Mouse (Mus musculus): Measurements from ENCODE around the gene Jag2.
A peak's percentile ranks its signal among the peaks of the same experiment; 100 is the strongest.

Jag2 gene

DNA sequence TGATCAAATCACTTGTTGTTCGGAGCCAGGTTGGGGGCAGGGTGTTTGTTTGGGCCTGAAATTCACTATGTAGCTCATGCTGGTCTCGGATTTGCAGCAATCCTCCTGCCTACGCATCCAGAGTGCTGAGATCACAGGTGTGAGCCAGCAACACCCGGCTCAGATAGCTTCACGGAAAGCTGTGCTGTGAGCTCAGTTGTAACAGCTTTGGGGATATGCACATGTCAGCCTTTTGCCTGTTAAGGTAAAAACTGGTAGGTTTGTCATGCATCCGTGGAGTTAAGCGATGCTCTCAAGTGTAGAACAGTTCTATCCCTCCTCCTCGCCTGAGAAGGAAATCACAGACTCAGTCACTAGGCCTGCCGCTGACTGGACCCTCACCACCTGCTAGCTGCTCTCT lies 28.9 kb downstream of the Jag2 start:
- DNase-seq (ENCODE audit: low spot score): no peak

DNA sequence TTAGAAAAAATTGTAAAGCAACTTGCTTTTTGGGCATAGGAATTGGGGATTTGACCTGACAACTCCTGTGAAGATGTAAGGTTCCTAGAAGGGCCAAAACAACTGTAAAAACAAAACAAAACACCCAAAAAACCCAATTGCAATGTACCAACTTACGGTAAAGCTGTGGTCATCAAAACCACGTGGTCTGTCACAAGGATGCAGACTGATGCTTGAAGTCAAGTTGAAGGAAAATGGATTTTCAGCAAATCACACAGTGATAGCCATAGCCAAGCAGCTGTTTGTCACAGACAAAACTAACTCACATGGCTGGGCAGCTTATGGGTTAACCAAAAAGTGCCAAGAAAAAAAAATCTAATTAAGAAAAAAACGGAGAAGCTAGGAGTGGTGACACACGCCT lies 30.6 kb downstream of the Jag2 start:
- DNase-seq (ENCODE audit: low spot score): no peak

DNA sequence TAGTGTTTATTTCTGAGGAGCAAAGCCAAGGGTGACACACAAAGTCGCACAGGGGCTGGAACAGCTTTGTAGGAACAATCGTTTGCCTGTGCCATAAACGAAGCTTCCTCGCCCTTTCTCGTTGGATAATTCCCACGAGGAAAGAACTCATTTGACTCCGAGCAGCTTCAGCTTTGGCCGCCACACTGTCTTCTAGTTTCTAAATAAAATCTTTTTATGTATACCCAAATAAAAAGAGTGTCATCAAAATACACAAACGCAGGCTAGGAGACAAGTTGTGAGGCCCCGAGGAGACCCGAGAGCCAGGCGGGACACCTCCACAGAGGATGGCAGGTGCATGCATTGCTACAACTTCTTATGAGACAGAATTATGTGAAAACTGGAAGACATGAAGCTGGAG lies 31.2 kb downstream of the Jag2 start:
- DNase-seq (ENCODE audit: low spot score): no peak

DNA sequence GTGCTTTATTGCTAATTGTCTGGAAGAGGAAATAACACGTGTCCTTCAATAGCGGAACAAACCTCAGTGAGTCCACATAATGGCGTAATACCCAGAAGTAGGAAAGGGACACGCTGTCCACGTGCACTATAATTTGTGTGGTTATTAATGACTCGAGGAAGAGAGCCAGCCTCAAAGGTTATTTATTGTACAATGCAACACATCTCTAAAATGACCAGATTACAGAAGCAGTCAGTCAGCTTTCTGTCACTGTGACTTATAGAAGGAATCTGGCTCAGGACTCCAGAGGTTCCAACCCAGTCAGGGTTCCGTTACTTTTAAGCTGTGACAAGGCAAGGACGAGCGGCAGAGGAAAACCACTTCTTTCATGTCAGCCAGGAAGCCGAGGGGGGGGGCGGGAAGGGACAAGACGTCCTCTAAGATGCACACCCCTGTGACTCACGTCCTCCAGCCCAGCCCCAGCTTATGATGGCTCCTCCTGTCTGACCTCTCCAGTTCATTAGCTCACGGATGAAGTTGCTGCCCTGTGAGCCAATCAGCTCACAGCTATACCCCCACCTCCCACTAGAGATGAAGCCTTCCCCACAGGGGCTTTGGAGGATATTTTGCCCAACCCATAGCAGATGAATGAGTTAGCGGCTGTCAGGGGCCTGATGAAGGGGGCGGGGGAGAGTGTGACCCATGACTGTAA lies 31.9 kb downstream of the Jag2 start:
- DNase-seq (ENCODE audit: low spot score): no peak

DNA sequence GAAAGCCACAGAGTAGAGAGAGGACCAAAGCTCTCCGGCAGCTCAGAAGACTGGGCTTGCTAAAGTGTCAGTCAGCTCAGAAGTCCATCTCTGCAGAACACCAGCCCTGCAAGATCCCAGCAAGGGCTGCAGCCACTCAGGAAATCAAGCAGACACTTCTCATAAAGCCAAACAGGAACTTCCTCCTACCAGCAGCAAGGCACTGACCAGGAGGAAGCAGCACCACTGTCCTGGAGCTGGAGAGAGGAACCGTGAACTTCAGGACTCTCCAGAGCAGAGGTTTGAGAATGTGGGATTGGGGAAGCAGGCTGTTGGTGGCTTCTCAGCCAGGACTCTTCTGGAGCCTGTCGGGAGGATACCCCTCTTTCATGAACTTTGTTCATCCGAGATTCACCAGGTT lies 34.6 kb downstream of the Jag2 start:
- DNase-seq (ENCODE audit: low spot score): no peak

DNA sequence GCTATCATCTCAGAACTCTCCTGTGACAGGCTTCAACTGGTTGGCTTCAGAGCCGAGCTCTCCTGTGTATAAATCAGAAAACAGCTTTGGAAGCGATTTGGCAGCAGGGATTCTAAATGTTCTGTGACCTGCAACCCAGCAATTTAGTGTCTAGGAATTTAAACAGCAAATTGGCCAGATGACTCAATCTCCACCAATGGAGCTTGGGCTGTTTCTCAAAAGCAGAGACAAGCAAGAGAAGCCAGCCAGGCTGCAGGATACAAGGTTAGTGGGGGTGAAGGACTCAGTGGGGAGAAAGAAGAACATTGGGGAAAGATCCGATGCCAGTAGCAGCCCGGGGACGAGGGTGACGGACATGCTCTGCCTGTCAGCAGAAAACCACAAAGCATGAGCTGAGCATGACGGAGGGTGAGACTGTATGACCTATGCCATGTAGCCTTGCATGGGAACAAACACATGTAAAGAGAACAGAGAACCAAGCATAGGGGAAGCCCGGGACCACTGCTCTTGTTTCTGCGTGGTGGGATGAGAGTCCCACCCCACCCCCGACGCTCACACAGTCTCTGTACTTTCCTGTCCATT lies 35.2 kb downstream of the Jag2 start:
- DNase-seq (ENCODE audit: low spot score): no peak

DNA sequence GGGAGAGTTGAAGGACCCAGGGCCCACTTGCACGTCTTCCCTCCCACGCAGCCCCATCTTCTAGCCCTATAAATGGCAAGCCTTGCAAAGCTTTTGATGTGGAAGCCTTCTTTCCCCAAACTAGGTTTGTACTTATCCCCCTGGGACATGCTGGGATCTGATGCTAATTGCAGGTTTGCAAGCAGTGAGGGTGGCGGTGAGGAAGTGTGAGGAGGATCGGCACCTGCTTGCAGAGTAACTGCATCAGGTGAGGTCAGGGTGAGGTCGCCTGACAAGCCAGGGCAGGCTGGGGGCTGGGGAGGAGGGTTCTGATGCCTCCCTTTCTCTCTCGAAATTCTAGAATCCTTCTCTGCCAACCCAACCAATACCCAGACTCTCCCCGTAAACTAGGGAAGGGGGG lies 44.1 kb downstream of the Jag2 start:
- DNase-seq (ENCODE audit: low spot score): no peak

DNA sequence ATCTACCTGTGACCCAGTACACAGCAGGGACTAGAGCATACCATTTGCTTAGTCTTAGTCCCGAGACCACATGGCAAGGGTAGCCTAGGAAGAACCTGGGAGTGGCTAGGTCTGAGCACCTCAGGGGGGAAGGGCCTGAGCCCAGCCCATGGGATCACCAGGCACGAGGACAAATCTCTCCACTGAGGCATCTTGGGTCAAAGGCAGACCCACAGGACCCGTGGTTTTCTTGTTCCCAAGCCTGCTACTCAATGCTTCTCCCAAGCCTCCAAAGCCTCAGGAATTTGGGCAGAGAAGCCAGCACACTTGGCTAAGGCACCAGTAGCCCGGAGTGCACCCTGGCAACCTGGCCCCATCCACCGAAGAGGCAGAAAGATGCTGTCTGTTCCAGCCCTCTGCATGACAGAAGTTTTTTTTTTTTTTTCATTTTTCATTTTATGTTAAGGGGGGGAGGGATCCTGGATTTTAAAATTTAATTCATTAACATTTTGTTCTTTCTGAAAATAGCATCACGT lies 48.2 kb downstream of the Jag2 start:
- no peak for DNase-seq (ENCODE audit: low spot score)

DNA sequence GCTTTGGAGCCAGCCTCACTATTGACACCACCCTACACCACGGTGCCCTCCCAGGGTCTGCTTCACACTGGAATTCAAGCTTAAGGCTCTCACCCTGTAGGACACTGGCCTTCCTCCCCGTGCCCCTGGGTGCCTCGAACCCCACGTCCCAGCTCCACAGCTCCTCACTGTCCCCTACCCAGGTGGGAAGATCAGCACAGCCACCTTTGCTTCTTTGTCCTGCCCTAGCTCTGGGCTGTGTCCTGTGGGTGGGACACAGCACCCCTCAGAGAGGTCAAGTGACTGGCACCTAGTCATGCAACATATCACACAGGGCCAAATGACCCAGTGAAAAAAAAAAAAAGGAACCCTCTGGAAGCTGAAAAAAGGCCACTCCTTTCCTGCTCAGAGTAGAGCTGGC lies 48.9 kb downstream of the Jag2 start:
- DNase-seq (ENCODE audit: low spot score): no peak

DNA sequence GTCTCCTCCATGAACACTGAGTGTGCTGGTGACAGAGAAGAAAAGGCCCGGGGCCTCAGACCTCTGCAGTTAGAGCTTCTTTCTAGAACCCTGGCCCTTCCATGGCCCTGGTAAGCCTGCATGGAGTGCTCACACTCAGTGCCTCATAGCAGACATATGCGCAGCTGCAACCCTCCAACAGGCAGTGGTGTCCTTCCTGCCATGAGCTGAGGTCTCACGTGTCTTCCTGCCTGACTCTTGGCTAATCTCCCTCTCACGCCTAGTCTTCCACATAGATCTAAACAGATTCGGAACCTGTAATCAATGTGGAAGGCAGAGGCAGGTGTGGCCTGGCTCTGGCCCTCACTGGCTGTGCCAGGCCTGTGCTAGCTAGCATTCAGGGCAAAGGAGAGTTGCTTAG lies 49.8 kb downstream of the Jag2 start:
- DNase-seq (ENCODE audit: low spot score): no peak

DNA sequence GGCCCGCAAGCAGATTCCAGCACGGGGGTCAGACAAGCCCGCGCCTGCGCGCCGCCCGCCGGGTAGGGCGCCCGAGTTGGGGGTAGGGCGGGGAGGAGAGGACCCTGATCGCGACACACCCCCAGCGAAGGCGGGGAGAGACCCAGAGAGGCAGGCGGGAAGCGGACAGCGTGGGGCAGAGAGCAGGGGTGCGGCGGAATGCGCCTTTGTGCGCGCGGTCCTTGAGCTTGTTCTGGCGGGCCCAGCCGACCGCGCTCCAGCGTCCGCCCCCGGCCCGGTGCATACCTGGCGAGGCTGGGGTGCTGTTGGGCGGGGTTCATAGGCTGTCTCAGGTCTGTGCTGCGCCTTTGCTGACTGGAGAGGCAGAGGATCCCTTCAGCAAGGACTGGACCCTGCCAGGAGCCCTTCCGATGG lies 52.0 kb downstream of the Jag2 start:
- no peak for DNase-seq (ENCODE audit: low spot score)

DNA sequence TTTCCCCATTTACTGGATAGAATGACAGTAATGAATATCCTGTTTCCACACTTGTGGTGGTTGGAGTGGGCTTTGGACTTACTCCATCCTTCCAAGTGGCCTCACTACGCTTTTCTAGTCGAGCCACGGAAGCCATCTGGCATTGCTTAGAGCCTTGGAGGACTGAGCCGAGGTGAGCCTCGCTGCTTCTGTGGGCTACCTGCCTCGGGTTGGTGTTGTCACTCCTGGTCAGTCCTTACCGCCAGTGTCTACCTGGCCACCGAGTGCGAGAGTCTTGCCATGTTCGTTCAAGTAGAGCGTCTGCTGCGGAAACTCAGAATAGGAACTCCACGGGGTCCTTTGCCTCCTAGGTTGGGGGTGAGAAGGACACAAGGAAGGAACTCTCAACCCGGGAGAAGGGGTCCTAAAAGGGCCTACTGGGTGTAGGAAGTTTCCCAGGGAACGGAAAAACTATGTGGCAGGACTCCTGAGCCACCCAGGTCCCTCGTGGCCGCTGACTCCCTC lies 52.5 kb downstream of the Jag2 start:
- DNase-seq (ENCODE audit: low spot score): no peak

DNA sequence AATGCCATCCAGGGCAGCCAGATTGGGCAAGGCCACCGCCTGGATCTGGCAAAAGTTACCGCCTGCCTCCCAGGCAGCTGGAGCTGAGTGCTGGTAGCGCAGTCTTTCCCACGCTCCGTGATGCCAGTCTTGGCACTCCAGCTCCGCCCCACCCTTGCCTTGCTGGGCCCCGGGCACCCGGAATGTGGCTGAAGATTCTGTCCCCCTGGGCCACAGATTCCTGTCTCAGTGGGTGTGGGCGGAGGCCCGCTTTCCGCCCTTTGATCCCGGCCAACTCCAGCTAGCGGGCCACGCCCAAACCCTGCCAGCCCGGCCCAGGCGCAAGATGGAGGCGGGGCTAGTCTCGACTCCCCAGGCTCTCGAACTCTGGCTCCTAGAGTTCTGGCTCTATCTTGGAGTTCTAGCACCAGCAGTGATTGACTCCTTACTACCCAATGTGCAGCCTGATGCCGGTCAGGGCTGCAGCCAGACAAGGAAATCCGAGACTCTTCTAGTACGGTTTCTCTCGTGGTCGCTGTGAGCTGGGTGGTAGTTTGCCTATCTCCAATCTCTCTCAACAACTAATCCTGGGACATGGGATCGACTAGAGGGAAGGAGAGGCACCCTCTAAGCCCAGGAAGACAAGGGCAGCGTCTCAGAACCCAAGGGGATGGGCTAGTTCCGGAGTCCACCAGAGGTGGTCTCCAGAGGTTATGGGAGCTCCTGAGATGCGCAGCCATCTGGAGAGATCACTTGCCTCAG lies 53.1 kb downstream of the Jag2 start:
- no peak for DNase-seq (ENCODE audit: low spot score)

DNA sequence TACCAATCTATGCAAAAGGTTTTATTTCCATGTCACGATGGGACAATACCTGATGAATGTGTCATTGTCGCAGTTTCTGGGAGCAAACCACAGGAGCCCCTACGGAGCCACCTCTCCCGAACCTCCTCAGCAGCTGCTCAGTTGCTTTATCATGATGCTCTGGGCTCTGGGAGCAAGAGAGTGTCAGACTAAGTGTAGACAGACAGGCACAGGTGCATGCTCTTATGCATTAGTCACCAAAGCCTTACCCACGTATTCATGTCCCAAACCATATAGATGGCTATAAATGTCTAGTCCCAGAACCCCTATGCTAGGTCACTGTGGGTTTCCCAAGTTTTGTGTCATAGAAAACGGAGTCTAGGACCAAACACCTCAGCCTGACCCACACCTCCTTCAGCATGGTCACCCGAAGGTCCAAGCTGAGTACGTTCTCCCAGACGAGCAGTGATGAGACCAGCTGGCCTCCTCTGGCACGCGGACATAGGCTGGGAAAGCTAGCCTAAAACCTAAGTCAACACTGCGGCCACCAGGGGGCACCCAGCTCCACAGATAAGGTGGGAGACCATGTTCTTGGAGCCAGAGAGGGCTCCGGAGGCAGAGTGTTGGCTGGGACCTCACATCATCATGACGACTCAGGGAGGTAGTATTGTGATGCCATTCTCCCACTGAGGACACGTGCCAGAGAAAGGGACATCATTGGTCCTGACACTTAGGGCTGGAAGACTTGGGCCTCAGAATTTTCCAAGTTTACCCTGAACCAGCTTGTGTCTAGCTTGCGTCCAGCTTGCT lies 54.2 kb downstream of the Jag2 start:
- DNase-seq (ENCODE audit: low spot score): peak; percentile 70

DNA sequence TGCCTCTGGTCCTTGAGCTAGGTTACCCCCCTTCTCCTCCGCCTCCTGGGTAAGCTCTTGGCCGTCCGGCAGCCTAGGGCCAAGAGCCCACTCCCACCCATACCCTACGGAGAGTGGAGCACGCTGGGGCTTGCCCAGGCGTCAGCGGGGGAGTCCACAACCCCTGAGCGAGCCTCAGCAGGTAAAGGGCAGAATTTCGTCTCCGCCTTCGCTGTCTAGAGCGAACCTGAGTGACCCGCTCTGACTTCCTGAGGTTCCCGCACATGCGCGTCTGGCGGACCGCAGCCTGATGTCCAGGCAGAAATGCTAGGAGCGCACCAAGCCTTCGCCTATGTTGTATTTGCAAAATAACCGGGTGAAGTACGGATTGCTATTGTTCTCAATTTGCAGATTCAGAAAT lies 55.4 kb downstream of the Jag2 start:
- DNase-seq (ENCODE audit: low spot score): no peak

DNA sequence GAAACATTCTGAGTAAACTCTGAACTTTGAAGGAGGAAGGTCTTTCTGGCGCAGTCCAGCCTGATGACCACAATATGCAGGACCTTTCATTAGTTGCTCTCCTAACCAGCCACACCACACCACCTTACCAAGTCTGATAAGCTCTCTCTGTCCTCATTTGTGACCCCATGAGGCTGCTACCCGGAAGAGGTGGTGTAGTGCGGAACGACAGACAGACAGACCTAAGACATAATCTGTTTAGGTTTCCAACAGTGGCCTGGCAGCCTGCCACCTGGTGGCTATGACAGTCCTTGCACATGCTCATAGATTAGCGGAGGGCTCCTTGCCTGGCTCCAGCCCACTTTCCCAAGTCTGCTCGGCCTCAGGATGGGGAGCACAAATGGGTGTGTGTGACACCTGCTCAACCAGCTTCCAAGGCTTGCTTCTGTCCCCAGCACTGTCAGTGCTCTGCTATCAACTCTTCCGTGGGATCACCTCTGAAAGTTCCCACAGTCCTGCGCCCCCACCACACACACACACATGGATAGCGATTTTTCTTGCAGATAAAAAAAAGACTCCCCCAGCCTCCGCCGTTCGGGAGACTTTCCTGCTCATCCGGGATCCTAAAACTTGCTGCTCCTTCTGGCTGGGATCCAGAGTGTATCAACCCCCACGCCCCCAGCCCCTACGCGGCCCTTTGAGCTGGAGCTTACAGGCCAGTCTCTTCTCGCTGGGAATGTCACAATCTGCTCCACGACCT lies 56.0 kb downstream of the Jag2 start:
- no peak for DNase-seq (ENCODE audit: low spot score)

DNA sequence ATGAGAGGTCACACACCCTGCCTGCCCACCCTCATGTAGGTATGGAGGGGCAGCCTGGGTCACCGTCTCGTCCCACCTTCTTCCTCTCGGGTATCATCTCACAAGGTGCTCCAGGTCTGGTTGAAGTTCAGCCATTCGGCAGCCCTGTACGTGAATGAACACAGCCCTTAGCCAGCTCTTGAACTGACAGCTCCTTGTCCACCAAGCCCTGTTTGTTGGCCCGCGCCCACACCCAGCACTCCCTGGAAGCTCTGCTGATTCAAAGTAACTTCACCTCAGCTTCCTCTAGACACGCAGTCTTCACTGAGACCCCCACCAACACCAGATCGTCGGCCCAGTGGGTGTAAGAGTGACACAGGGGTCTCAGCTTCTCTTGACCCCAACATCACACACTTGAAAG lies 56.6 kb downstream of the Jag2 start:
- DNase-seq (ENCODE audit: low spot score): no peak

DNA sequence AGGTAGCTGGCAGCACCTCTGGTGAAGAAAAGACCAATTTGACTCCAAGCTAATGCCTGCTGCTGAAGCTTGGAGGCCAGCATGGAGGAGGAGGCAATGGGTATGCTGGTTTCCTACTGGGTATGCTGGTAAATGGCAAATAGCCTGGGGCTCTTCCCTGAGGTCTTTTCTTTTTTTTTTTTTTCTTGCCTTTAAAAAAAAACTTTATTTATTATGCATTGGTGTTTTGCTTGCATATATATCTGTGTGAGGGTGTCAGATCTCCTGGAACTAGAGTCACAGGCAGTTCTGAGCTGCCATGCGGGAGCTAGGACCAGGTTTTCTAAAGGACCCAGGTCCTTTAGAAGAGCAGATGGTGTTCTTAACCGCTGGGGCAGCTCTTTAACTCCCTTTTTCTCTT lies 58.3 kb downstream of the Jag2 start:
- no peak for DNase-seq (ENCODE audit: low spot score)

DNA sequence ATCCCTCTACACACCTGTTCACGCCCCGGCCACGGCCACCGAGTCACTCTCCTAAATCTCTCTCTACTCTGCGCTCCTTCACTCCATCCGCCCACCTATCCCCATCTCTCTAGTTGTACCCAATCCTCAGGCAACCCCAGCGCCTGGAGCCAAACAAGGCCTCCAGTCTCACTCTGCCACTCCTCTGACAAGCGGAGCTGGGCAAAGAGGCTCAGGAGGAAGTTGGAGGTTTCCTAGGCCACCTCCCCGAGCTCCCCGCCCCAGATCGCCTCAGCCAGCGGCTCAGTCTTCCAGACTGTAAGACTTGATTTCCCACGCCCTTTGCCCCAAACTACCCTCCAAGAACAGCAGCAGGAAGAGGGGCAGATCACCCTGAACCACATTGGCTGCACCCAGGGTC lies 58.8 kb downstream of the Jag2 start:
- no peak for DNase-seq (ENCODE audit: low spot score)

DNA sequence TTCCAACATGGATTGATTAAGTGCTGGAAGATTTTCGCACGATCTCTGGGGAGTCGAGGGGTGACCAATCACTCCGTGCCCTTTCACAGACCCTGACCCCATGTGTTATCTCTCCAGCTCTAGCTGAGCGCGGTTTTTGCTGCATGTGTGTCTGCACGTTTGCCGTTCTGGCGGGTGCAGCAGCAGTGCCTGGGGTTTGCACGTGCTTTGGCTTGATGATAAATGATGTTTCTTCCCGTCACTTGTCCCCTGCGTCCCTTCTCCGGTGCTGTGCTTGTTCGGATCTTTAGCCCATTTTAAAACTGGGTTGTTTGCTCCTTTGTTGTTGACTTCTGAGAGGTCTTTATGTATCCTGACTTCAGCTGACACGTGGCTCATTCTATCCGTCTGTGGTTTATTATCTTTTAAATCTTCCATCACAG lies 59.8 kb downstream of the Jag2 start:
- DNase-seq (ENCODE audit: low spot score): no peak
